Mouse (Mus musculus): Measurements from ENCODE around the gene Braf.

DNA sequence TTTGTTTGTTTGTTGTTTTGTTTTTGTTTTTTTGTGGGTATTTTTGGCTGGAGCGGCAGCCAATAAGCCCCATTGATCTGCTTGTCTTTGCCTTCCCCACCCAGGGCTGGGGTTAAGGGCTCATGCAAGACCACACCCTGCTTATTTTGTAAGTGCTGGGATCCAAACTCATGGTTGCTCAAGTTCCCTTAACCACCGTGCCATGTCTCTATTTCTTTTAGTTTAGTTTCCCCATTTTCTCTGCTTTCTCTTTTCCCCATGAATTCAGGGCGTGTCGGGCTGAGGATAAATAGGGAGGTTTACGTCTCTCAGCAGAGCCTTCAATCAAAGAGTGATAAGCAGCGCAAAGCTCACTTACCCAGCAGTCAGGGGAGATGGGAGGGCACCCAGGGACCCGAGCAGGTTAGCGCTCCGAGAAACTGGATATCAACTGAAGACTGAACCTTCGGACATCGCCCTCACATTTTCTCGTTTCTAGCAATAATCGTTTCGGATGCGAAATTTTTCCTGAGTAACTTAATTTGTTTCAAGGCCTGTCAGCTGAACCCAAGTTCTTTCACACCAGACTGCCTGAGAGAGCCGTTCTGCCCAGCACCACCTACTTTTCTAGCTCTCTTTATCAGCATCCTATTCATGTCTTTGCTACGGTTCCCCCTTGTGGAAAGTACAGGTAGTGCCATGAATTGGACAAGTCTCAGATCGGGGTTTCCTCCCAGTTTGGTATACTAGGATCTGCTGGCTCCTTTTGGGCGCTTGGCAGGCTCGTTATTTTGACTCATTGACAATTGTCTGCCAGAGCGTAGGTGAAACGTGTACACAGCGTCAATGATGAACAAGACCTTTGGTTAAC, 162.9 kb downstream of the Braf start:
- TF ChIP-seq POLR2A (IDR thresholded peaks at IDR 0.05; ENCODE audit: borderline replicate concordance, low read depth, low read length), result no peak
- TF ChIP-seq CTCF (IDR thresholded peaks at IDR 0.05; ENCODE audit: low read depth, low read length), result no peak; the same call in 1 of the 2 replicates

Measured in bone marrow macrophage, adult 2 months (primary cell).